Mouse (Mus musculus) 3134 (cell line): ENCODE measurements around the gene Neurl2.
"Not testable (repeated sequence)": the region's sequence is repeated elsewhere in the genome, so short reads cannot be mapped to it uniquely, and the experiment has no call there.

Experiments
- DNase-seq: peaks from one replicate; pipeline ENCODE4 v3.0.0-alpha.2; 2011; ENCODE audit warnings: low spot score; ENCODE audit not compliant: insufficient read length; ENCODE audit errors: extremely low read depth

The Neurl2 gene

DNA sequence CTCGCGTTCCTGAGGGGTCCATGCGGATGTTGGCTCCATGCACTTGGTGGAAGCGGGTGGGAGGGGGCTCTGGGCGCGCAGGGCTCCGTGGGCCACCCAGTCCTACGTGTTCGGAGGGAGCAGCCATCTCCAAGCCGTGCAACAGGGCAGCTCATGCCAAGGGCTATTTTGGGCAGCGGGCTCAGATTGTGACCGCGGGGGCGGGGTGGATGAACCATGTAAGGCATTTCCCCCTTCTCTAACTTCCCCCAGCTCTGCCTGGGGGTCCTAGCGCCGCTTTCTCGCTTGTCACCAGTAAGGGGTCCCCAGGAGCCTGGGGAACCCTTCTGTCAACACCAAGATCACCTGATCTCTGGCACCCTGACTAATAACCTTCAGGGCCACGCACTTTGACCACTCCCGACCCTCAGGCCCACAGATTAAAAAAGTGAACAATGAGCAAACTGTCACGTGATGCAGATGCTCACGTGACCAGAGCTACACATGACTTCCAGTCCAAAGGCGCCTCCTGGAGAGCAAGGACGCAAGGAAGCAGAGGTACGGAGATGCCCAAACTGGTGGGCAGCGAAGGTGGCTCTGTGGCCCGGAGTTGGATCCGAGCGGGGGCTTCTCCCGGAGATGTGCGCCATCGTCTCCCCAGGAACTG lies at the start of gene Neurl2:
Gene Neurl2 (minus strand): TSS at position 143 of the 646 bp plus-strand sequence.
- DNase-seq, result peak; percentile 79

DNA sequence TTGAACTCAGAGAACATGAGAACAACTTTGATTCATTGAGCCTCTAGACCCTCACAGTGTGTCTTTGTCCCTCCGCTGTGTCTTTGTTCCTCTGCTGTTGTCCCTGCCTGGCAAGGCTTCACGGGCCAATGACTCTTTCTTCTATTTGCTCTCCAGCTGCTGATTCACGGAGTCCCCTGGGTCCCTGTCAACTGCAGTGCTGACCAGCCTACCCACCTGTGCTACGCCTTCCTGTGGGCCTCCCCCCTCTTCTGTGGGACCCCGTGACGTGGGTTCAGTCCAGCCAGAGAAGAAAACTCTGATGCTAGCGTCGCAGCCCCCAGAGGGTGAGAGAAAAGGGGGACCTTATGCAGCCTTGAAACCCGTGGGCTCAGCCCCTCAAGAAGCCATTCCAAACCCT lies 49.4 kb upstream of the Neurl2 start:
- DNase-seq, result no peak

DNA sequence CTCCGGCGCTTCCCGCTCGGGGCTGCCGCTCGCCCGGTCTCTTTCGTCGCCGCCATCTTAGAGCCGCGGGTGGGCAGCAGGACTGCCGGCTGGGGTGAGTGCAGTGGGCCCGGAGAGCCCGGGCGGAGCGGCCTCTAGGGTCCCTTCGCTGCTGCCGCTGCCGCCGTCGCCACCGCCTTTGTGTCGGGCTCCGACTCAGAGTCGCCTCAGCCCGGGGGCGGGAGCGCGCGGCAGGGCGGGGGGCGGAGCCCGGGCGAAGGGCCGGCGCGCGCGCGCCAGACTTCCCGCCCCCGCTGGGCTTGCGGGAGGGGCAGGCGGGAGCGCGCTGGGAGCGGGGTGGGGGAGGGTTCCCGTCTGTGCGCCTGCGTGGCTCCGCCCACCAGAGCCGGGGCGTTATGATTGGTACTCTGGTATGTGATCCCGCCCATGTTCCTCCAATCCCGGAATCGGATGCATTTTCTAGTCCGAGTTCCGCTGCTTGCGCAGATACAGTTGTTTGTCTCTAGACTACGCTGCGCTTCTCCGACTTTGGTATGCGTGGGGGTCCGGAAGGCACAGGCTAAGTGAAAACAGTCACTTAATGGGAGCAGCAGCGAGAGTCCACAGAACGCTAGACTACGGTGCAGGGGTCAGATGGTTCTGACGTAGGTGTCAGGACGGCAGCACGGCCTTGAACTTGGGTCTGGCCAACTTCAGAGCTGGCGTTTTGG lies 46.5 kb upstream of the Neurl2 start:
- DNase-seq, result peak; percentile 97

DNA sequence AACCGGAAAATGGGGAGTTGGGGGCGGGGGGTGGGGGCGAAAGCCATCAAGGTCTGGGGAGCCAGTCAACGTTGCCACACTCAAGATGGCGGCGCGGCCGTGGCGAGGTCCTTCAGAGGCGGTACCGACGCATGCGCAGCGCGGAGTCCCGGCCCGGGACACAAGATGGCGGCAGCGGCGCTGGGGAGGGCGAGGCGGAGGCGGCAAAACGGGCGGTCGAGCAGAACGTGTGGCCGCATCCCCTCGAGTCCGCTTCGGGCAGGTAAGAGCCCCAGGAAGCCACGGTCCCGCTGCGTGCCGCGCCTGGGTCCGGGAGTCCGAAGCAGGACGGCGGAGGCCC lies 45.9 kb upstream of the Neurl2 start, which contains the start of gene Pcif1:
Gene Pcif1 (plus strand): TSS at position 77 of the 340 bp plus-strand sequence.
- DNase-seq, result peak; percentile 91

DNA sequence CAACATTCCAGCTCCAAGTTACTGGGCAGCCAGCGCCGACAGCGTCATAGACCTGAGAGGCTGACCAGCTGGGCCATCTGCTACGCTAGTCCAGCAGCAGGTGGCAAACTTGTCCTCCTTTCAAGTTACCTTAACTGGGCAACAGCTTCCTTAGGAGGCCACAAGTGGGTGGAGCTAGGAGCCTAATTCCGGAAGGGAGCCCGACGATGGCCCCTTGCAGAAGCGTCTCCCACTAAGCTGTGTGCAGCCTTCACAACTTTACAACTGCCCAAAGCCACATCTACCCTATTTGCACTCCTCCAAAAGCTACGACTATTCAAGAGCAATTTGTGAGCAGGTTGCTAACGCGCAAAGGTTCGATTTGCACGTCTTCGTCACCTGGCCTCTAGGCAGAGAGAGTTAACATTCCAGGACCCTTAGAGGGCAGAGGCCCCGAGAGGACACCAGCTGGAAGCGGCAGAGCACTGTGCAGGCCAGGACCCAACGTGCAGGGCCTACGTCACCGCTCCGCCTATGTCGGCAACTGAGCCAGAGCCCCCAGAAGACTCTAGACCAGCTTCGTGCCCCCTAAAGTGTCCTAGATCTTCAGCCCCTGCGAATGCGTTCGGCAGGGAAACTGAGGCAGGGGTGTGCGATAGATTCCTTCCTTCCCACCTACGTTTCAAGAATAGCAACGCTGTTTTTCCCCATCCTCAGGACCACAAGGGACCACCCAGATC lies 45.4 kb upstream of the Neurl2 start:
- DNase-seq, result peak; percentile 71

DNA sequence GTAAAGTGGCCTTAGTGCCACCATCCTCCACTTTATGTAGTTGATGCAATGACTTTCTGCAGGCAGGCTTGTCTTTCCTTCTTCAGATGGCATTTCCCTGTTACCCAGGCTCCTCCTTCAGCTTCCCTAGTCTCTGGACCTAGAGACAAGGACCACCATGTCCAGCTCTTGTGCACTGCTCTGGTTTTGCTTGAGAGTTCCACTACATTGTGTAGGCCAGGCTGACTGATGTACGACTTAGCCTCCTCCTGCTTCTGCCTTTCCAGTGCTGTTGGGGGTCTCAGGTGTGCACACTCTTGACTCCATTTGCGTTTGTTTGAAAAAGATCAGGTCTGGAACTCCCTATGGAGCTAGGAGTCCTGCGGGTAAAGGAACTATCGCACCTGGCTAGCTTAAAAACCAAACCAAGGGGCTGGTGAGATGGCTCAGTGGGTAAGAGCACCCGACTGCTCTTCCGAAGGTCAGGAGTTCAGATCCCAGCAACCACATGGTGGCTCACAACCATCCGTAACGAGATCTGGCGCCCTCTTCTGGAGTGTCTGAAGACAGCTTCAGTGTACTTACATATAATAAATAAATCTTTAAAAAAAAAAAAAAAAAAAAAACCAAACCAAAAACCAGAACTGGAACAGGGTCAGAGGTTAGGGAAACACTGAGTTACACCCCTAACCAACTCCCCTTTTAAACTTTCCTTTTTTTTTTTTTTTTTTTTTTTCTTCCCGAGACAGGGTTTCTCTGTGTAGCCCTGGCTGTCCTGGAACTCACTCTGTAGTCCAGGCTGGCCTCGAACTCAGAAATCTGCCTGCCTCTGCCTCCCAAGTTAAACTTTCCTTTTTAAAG lies 44.3 kb upstream of the Neurl2 start:
- not testable (repeated sequence) for DNase-seq

DNA sequence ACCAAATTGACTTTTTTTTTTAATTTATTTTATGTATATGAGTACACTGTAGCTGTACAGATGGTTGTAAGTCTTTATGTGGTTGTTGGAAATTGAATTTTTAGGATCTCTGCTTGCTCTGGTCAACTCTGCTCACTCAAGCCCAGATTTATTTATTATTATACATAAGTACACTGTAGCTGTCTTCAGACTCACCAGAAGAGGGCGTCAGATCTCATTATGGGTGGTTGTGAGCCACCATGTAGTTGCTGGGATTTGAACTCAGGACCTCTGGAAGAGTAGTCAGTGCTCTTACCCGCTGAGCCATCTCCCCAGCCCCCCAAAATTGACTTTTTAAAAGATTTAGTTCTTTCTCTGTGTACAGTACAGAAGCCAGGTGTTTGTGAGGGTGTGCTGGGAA lies 42.4 kb upstream of the Neurl2 start:
- not testable (repeated sequence) for DNase-seq

DNA sequence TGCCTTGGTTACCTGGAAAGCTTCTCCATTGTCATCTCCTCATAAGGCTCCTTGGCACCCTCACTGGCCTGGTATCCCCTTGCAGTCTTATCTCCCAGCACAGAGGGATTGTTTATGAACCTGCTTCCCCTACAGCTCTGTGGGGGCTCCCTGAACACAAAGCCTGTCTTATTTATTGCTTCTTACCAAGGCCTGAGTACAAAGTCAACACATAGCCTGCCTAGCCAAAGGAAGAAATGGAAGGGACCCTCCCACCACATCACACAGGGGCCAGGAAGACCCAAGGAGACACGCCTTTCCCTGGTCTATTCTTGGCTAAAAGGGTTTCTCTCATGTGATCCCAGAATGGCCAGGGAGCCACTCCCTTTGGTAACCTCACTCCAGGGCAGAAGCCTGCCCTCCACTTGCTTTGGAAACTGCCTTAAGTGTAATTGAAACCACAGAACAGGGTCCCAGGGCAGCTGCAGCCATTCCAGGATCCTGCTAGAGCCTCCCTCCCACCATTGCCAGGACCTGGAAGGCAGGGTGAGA lies 41.0 kb upstream of the Neurl2 start:
- no peak for DNase-seq

DNA sequence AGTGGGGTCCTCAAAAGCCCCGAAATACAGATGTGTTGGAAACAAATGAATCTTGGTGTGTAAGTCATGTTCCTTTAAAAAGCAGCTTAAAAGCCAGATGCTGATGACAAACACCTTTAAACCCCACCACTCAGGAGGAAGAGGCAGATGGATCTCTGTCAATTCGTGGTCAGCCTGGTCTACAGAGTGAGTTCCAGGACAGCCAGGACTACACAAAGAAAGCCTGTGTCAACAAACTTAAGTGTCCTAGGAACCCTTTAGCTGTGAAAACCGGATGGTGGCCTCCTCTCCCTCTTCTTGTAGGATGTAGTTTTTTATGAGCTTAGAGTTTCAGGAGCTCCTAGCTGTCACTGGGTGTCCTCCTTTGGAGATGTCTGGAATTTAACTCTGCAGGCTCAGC lies 40.4 kb upstream of the Neurl2 start:
- DNase-seq, result no peak

DNA sequence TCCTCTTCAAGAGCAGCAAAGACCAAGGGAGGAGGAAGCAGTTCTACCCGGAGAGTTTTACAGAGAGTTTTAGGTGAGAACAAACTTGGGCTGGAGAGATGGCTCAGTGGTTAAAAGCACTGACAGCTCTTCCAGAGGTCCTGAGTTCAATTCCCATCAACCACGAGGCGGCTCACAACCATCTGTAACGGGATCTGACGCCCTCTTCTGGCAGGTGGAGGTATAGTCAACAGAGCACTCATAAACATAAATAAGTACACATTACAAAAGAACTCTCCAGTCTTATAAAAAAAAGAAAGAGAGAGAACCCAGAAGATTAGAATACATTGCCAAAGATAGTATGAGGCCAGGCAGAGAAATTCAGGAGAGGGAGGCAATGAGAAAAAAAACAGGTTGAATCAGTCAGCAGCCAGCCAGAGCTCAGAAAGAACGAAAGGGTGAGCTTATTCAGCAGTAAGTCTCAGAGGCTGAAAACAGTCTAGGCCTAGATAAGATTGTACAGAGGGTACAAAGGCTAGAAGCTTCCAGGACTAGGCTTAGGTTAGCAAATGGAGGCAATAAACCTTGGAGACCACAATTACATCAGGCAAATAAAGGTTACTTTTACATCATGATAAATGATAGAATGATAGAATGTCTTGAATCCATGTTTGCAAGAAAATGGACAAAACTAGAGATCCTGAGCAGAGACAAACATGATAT lies 38.5 kb upstream of the Neurl2 start:
- no peak for DNase-seq

DNA sequence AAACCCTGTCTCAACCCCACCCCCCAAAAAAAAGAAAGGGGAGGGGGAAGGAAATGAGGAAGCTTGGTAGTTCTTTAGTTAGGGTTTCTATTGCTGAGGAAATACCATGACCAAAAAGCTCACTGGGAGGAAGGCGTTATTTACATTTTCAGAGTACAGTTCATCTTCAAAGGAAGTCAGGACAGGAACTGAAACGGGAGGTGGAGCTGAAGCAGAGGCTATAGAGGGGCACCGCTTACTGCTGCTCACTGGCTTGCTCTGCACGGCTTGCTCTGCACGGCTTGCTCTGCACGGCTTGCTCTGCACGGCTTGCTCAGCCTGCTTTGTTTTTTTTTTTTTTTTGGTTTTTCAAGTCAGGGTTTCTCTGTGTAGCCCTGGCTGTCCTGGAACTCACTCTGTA lies 35.2 kb upstream of the Neurl2 start:
- no peak for DNase-seq

DNA sequence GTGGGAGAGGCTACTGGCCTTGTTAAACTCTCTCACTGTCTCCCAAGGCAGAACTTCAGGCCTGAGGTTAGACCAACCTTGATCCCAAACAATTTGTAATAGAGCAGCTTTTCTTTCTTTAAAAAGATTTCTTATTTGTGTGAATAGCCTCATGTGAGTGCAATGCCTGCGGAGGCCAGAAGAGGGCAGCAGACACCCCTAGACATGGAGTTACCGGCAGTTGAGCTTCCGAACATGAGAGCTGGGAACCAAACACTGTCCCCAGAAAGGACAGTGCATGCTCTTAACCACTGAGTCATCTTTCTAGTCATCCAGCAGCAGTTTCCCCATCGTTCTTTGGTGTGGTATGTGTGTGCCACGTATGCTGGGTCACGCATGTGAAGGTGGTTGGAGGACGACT lies 34.3 kb upstream of the Neurl2 start:
- no peak for DNase-seq

DNA sequence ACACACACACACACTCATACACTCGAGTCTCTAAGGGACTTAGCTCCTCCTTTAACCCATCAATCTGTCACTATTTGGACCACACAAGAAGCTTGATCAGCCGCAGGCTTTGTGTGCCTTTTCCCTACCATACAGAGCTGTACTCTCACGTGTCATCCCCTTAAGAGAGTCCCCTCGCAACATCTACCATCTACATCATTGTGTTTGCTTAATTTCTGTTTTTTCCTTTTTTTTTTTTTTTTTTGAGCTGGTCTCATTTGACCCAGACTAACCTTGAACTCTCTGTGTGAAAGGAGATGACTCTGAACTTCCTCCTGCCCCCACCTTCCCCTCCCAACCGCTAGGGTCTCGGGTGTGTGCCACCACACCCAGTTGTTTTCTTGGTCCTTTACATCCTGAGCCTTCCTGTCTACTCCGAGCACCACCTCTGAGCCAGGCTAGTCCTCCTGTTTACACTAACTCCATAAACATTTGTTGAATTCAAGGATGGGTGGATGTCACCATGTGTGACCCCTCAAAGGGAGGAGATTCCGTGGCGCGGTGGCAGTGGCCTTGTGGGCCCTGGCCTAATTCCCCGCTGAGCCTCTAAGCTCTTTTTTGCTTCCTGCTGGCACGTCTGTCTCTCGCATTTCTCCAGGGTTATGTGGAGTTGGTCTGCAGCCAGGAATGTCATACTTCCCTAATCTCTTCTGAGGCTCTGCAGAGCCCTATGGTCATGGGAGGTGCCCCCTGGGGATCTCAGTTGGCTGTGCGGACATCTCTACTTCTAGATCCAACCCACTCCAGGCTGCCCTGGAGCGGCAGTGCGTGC lies 33.7 kb upstream of the Neurl2 start:
- peak; percentile 84 for DNase-seq

DNA sequence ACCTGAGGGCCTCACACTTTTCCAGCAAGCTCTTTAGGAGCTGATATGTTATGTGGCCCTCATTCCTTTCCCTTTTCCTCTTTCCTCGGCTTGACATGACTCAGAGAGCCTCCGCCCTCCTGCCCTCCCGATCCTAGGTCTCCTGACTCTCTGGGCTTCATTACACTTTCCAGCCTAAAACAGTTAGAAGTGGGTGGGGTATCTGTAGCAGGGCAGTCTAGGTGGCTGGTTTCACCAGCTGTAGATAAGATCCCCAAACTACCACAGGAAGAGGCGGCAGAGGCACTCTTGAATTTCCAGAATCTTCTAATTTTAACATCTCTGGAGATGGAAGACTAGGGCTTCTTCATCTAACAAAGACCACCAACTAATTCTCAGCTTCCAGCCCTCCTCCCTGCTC lies 31.3 kb upstream of the Neurl2 start:
- no peak for DNase-seq

DNA sequence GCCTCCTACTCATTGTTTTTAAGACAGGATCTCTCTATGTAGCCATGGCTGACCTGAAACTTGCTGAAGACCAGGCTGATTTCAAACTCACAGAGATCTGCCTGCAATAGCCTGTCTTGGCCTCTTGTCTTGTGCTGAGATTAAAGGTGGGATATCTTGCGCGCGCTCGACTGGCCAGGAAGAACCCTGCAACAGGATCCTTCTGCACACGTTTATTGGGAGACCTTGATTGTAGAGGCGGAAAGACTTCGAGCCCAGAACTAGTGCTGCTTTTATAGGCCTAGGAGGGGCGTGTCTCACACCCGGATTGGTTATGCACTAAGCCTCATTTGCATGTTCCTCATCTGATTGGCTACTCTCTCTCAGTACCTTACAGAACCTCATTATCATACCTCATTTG lies 30.2 kb upstream of the Neurl2 start:
- DNase-seq, result not testable (repeated sequence)

DNA sequence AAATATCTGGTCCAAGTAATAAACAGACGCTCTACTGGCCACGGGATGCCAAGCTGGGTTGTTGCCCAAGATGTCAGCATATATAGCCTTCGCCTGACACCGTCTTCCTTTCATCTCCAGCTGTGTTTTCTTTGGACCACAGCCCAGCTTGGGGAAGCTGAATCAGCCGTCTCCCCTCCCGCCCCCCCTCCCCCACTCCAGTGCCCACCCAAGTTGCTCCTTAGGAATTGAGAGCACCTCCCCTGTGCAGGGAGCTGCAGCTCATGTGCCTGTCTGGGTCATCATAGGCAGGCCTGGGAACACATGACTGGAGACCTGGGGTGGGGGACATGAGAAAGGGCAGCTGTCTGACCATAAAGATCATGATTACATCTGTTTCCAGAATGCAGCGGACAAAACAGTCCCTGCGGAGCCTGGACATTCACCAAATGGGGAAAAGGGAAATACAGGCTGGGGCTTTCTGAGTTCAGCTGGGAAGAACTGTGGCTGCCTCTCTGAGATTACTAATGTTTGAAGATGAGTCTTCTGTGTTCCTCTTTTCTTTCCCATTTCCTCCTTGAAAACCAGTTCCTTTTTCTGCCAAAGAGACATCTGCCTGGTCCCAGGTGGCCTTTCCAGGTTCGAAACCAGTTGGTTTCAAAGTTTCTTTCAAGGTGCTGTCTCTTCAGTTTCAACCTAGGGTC lies 29.1 kb upstream of the Neurl2 start:
- DNase-seq, result peak; percentile 35

DNA sequence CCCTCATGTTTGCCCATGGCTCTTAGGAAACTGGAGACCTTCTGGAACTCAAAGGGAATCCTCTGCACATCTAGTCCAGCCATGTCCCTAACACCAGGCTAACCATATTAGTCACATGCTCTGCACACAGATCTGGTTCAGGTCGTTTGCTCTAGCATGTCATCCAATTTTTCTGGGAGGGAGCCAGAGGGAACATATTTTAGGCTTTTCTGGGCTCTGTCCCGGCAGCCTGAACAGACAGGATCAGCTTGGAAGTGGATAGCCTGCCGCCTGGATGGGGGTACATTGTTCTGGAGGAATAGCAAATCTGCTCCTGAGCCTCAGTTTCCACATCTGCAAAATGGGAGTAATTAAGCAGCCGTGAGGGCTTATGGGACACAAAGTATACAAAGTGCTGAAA lies 27.8 kb upstream of the Neurl2 start:
- DNase-seq, result no peak

DNA sequence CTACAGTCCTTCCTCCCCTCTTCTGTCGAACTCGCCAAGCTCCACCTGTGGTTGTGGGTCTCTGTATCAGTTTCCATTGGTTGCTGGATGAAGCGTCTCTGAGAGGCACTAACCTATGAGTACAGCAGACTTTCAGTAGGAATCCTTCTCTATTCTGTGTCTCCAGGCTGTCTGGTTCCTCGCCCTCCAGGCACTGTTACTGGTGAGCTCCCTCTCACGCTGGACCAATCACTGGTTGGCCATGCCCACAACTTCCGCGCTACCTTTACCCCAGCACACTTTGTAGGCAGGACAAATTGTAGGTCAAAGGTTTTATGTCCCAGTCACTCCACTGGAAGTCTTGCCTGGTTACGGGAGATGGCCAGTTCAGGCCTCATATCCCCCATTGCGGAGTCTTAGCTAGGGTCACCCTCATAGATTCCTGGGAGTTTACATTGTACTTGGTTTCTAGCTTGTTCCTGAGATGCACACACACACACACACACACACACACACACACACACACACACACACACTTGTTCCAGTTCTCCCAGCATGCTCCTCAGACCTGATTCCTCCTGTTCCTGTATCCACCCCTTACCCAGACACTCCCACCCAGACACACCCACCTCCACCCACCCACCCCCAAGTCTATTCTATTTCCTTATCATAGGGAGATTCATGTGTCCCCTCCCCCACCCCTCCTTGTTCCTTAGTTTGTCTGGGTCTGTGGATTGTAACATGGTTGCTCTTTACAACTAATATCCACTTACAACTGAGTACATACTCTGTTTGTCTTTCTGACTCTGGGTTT lies 26.6 kb upstream of the Neurl2 start:
- DNase-seq, result no peak
